Mouse (Mus musculus) G1E (cell line): ENCODE results near the gene AV320801. TPM values are rescaled to one million over a fixed set of nuclear protein-coding genes. Genes with fewer than 3 reads are reported as not detected.
"Not testable (repeated sequence)": the region's sequence is repeated elsewhere in the genome, so short reads cannot be mapped to it uniquely, and the experiment has no call there.

Source experiments
- ATAC-seq: 2 replicates; pipeline ENCODE4 v1.8.0; 2016; ENCODE audit warnings: mild to moderate bottlenecking; ENCODE audit not compliant: insufficient number of reproducible peaks, poor library complexity, low FRiP score, severe bottlenecking; ENCODE audit errors: extremely low read depth
- DNase-seq: peaks from one replicate; pipeline ENCODE4 v3.0.0; 2012; ENCODE audit warnings: low spot score
- H3K27me3 ChIP-seq: 2 replicates; pipeline ENCODE4 v1.6.1; 2012; ENCODE audit warnings: mild to moderate bottlenecking, low read length, inconsistent platforms; ENCODE audit not compliant: insufficient read depth
- H3K36me3 ChIP-seq: replicated peaks from 2 replicates; pipeline ENCODE3; 2012; ENCODE audit warnings: mild to moderate bottlenecking, inconsistent platforms
- H3K4me1 ChIP-seq: 2 replicates; pipeline ENCODE4 v1.6.1; 2012; ENCODE audit warnings: low read depth, low read length, inconsistent platforms, mixed read lengths; ENCODE audit not compliant: insufficient read depth
- H3K4me3 ChIP-seq: 2 replicates; pipeline ENCODE4 v1.5.1; 2012; ENCODE audit warnings: low read depth, mild to moderate bottlenecking, inconsistent platforms, low read length, moderate library complexity, mixed read lengths
- H3K9me3 ChIP-seq: replicated peaks from 2 replicates; pipeline ENCODE4 v1.6.1; 2012; ENCODE audit warnings: inconsistent platforms
- polyA plus RNA-seq: library from polyadenylated mRNA; stranded (reverse); fragments of >175 nt; gene quantifications from 2 replicates; pipeline ENCODE4 v1.2.3, GENCODE M21; 2012
- total RNA-seq, 2 experiments: library from RNA; stranded (forward) in 1 of 2; stranded (reverse) in 1 of 2; fragments of 200-1000 nt in 1 of 2; fragments of >200 nt in 1 of 2; fragmentation: Nextera tagmentation in 1 of 2; gene quantifications; 2 replicates each; pipeline ENCODE4 v1.2.3; 2014 to 2017

Gene AV320801
- total RNA-seq (2014; fragmentation: Nextera tagmentation) (not detected in 2 replicates), total RNA-seq (2017) (0.05 TPM in 1 of 2 replicates, not detected in the other), polyA plus RNA-seq (not detected in 2 replicates)

GRCm38 (mm10) chrX:135494288-135494687 lies at the start of gene AV320801:
AV320801 (plus strand) TSS chrX:135494588.
- H3K4me3 ChIP-seq, H3K4me1 ChIP-seq, ATAC-seq, H3K9me3 ChIP-seq, DNase-seq, H3K36me3 ChIP-seq, H3K27me3 ChIP-seq: not testable (repeated sequence)

GRCm38 (mm10) chrX:135464160-135464559 lies 30.2 kb upstream of the AV320801 start:
- H3K9me3 ChIP-seq, ATAC-seq, H3K36me3 ChIP-seq, H3K4me3 ChIP-seq, DNase-seq, H3K4me1 ChIP-seq, H3K27me3 ChIP-seq: not testable (repeated sequence)

- ATAC-seq, H3K27me3 ChIP-seq, H3K4me1 ChIP-seq, DNase-seq, H3K9me3 ChIP-seq, H3K36me3 ChIP-seq, H3K4me3 ChIP-seq: not testable (repeated sequence)
Measured at GRCm38 (mm10) chrX:135481902-135482301, 12.5 kb upstream of the AV320801 start.

- not testable (repeated sequence) for H3K27me3 ChIP-seq, H3K9me3 ChIP-seq, H3K4me3 ChIP-seq, H3K4me1 ChIP-seq, DNase-seq, ATAC-seq, H3K36me3 ChIP-seq
Measured at GRCm38 (mm10) chrX:135483183-135483582, 11.2 kb upstream of the AV320801 start.

Other genes with a start within 250 kb of the AV320801 start
- gene Pramel3, start 192.3 kb upstream of the AV320801 start, total RNA-seq (2014; fragmentation: Nextera tagmentation): not detected in 2 replicates
- gene Pramel3, start 192.3 kb upstream of the AV320801 start, total RNA-seq (2017): 0.12 TPM in 1 of 2 replicates, not detected in the other
- not detected in 2 replicates for gene Pramel3, start 192.3 kb upstream of the AV320801 start, polyA plus RNA-seq
- not detected in 2 replicates for gene Gm5128, start 121.3 kb upstream of the AV320801 start, total RNA-seq (2014; fragmentation: Nextera tagmentation)
- not detected in 2 replicates for gene Gm5128, start 121.3 kb upstream of the AV320801 start, total RNA-seq (2017)
- not detected in 2 replicates for gene Gm5128, start 121.3 kb upstream of the AV320801 start, polyA plus RNA-seq
- not detected in 2 replicates for gene Gm7903, start 60.8 kb upstream of the AV320801 start, total RNA-seq (2014; fragmentation: Nextera tagmentation)
- 0.22 TPM in 1 of 2 replicates, not detected in the other for gene Gm7903, start 60.8 kb upstream of the AV320801 start, total RNA-seq (2017)
- not detected in 2 replicates for gene Gm7903, start 60.8 kb upstream of the AV320801 start, polyA plus RNA-seq
- gene Nxf7, start 104.2 kb downstream of the AV320801 start, total RNA-seq (2014; fragmentation: Nextera tagmentation): not detected in 2 replicates
- not detected in 2 replicates for gene Nxf7, start 104.2 kb downstream of the AV320801 start, total RNA-seq (2017)
- not detected in 2 replicates for gene Nxf7, start 104.2 kb downstream of the AV320801 start, polyA plus RNA-seq
- gene Prame, start 133.1 kb downstream of the AV320801 start, total RNA-seq (2014; fragmentation: Nextera tagmentation): not detected in 2 replicates
- gene Prame, start 133.1 kb downstream of the AV320801 start, total RNA-seq (2017): not detected in 2 replicates
- gene Prame, start 133.1 kb downstream of the AV320801 start, polyA plus RNA-seq: not detected in 2 replicates
- not detected in 2 replicates for gene Tcp11x2, start 199.2 kb downstream of the AV320801 start, total RNA-seq (2014; fragmentation: Nextera tagmentation)
- gene Tcp11x2, start 199.2 kb downstream of the AV320801 start, total RNA-seq (2017): 0.05 TPM in 1 of 2 replicates, not detected in the other
- not detected in 2 replicates for gene Tcp11x2, start 199.2 kb downstream of the AV320801 start, polyA plus RNA-seq
- not detected in 2 replicates for gene Tmsb15a, start 230.7 kb downstream of the AV320801 start, total RNA-seq (2014; fragmentation: Nextera tagmentation)
- gene Tmsb15a, start 230.7 kb downstream of the AV320801 start, total RNA-seq (2017): not detected in 2 replicates
- not detected in 2 replicates for gene Tmsb15a, start 230.7 kb downstream of the AV320801 start, polyA plus RNA-seq
- gene Armcx5, start 248.1 kb downstream of the AV320801 start, total RNA-seq (2014; fragmentation: Nextera tagmentation): 15.7 and 17.8 TPM in 2 replicates
- 8.0 and 8.8 TPM in 2 replicates for gene Armcx5, start 248.1 kb downstream of the AV320801 start, total RNA-seq (2017)
- 0.42 and 1.1 TPM in 2 replicates for gene Armcx5, start 248.1 kb downstream of the AV320801 start, polyA plus RNA-seq
- gene Gprasp1, start 248.1 kb downstream of the AV320801 start, total RNA-seq (2014; fragmentation: Nextera tagmentation): 40.3 and 48.3 TPM in 2 replicates
- 20.2 and 24.9 TPM in 2 replicates for gene Gprasp1, start 248.1 kb downstream of the AV320801 start, total RNA-seq (2017)
- 1.2 and 13.6 TPM in 2 replicates for gene Gprasp1, start 248.1 kb downstream of the AV320801 start, polyA plus RNA-seq